Mouse (Mus musculus) MEL (cell line): ENCODE measurements at regions not wholly inside any gene's neighbourhood (a gene's known extent, or its start where the extent isn't known, plus 50 kb on each side); places are given as distances from the start of the nearest gene placed in this dataset.
"Not testable (repeated sequence)": the region's sequence is repeated elsewhere in the genome, so short reads cannot be mapped to it uniquely, and the experiment has no call there.

Source experiments
- DNase-seq: peaks from one replicate; pipeline ENCODE4 v3.0.0; 2011; ENCODE audit warnings: low read depth, low spot score
- H3K27ac ChIP-seq: 2 replicates; pipeline ENCODE4 v1.5.1; 2012; ENCODE audit warnings: low read depth, mild to moderate bottlenecking, control low read depth, low read length, moderate library complexity; ENCODE audit not compliant: control insufficient read depth
- H3K27me3 ChIP-seq, 2 experiments: fragments of 150-350 bp in 1 of 2; sonication (generic) in 1 of 2; 2 replicates each; pipeline ENCODE4 v1.6.1; 2012; ENCODE audit warnings: low read length in 2 of 2, mild to moderate bottlenecking in 2 of 2, improper control_type of control experiment in 1 of 2, moderate library complexity in 1 of 2; ENCODE audit not compliant: insufficient read depth in 2 of 2, control insufficient read depth in 1 of 2
- H3K36me3 ChIP-seq, 2 experiments: 2 replicates each; pipeline ENCODE4 v1.6.1; 2012 to 2014; ENCODE audit warnings: low read length in 2 of 2, improper control_type of control experiment in 1 of 2, inconsistent platforms in 1 of 2, mild to moderate bottlenecking in 1 of 2; ENCODE audit not compliant: insufficient read depth in 2 of 2, control insufficient read depth in 1 of 2
- H3K4me1 ChIP-seq, 2 experiments: fragments of 150-350 bp in 1 of 2; sonication (generic) in 1 of 2; 2 replicates each; pipeline ENCODE4 v1.6.1; 2012; ENCODE audit warnings: low read length in 2 of 2, improper control_type of control experiment in 1 of 2, mild to moderate bottlenecking in 1 of 2; ENCODE audit not compliant: insufficient read depth in 2 of 2, control insufficient read depth in 1 of 2
- H3K4me3 ChIP-seq, 2 experiments: fragments of 150-350 bp in 1 of 2; sonication (generic) in 1 of 2; 2 replicates each; pipeline ENCODE4 v1.5.1; 2012; ENCODE audit warnings: low read depth in 2 of 2, low read length in 2 of 2, mild to moderate bottlenecking in 2 of 2, moderate library complexity in 2 of 2, control low read depth in 1 of 2, improper control_type of control experiment in 1 of 2; ENCODE audit not compliant: control insufficient read depth in 1 of 2, insufficient read depth in 1 of 2
- H3K79me2 ChIP-seq: 2 replicates; pipeline ENCODE4 v1.6.1; 2012; ENCODE audit warnings: mild to moderate bottlenecking, low read length, moderate library complexity; ENCODE audit not compliant: control insufficient read depth, poor library complexity, insufficient read depth
- H3K9ac ChIP-seq: 2 replicates; pipeline ENCODE4 v1.6.1; 2012; ENCODE audit warnings: low read depth, mild to moderate bottlenecking, control low read depth, low read length, moderate library complexity; ENCODE audit not compliant: control insufficient read depth, poor library complexity, severe bottlenecking
- H3K9me3 ChIP-seq: fragments of 150-350 bp; sonication (generic); replicated peaks from 2 replicates; pipeline ENCODE4 v1.6.1; 2012; ENCODE audit warnings: mild to moderate bottlenecking, low read length, improper control_type of control experiment, moderate library complexity; ENCODE audit not compliant: insufficient read depth
- BHLHE40 ChIP-seq: IDR thresholded peaks from 2 replicates; pipeline ENCODE4 v1.6.1; 2012; ENCODE audit warnings: low read depth, mild to moderate bottlenecking, inconsistent platforms, low read length, improper control_type of control experiment, borderline replicate concordance
- CTCF ChIP-seq, 3 experiments: IDR thresholded peaks in 2 of 3; conservative IDR thresholded peaks in 1 of 3; 2 replicates each; pipeline ENCODE4 v1.5.1; 2011 to 2012; ENCODE audit warnings: low read length in 3 of 3, low read depth in 2 of 3, mild to moderate bottlenecking in 2 of 3, improper control_type of control experiment in 1 of 3, inconsistent platforms in 1 of 3, mixed read lengths in 1 of 3, moderate library complexity in 1 of 3; ENCODE audit not compliant: control insufficient read depth in 1 of 3, insufficient read depth in 1 of 3, poor library complexity in 1 of 3, severe bottlenecking in 1 of 3
- ELF1 ChIP-seq: IDR thresholded peaks from 2 replicates; pipeline ENCODE4 v1.6.1; 2014; ENCODE audit warnings: low read depth, mild to moderate bottlenecking, inconsistent platforms, low read length, improper control_type of control experiment, moderate library complexity
- EP300 ChIP-seq, 2 experiments: IDR thresholded peaks; 2 replicates each; pipeline ENCODE4 v1.6.1; 2011; ENCODE audit warnings: improper control_type of control experiment in 2 of 2, low read length in 2 of 2, low read depth in 1 of 2, mild to moderate bottlenecking in 1 of 2
- GATA1 ChIP-seq: IDR thresholded peaks from 2 replicates; pipeline ENCODE4 v1.6.1; 2011; ENCODE audit warnings: low read depth, low read length, improper control_type of control experiment
- HCFC1 ChIP-seq: IDR thresholded peaks from 2 replicates; pipeline ENCODE4 v1.6.1; 2012; ENCODE audit warnings: low read depth, mild to moderate bottlenecking, inconsistent platforms, low read length, improper control_type of control experiment, moderate library complexity
- JUND ChIP-seq: IDR thresholded peaks from 2 replicates; pipeline ENCODE4 v1.6.1; 2011; ENCODE audit warnings: low read depth, mild to moderate bottlenecking, improper control_type of control experiment, low read length
- MYB ChIP-seq: IDR thresholded peaks from 2 replicates; pipeline ENCODE4 v1.6.1; 2011; ENCODE audit warnings: mild to moderate bottlenecking, low read depth, low read length, improper control_type of control experiment
- MYC ChIP-seq: IDR thresholded peaks from 2 replicates; pipeline ENCODE4 v1.6.1; 2011; ENCODE audit warnings: low read depth, mild to moderate bottlenecking, low read length, improper control_type of control experiment, moderate library complexity
- NRF1 ChIP-seq: IDR thresholded peaks from 2 replicates; pipeline ENCODE4 v1.6.1; 2014; ENCODE audit warnings: low read depth, mild to moderate bottlenecking, inconsistent platforms, low read length, improper control_type of control experiment, moderate library complexity; ENCODE audit not compliant: poor library complexity, insufficient read depth, severe bottlenecking
- POLR2A ChIP-seq, 2 experiments: IDR thresholded peaks; 2 replicates each; pipeline ENCODE4 v1.6.1; 2011 to 2012; ENCODE audit warnings: low read length in 2 of 2, mild to moderate bottlenecking in 2 of 2, control low read depth in 1 of 2, improper control_type of control experiment in 1 of 2, low read depth in 1 of 2, moderate library complexity in 1 of 2; ENCODE audit not compliant: control insufficient read depth in 1 of 2, insufficient read depth in 1 of 2, poor library complexity in 1 of 2
- RCOR1 ChIP-seq: IDR thresholded peaks from 2 replicates; pipeline ENCODE4 v1.6.1; 2012; ENCODE audit warnings: low read depth, mild to moderate bottlenecking, inconsistent platforms, low read length, improper control_type of control experiment
- SMC3 ChIP-seq: IDR thresholded peaks from 2 replicates; pipeline ENCODE4 v1.6.1; 2011; ENCODE audit warnings: low read depth, low read length, improper control_type of control experiment
- TBP ChIP-seq: IDR thresholded peaks from 2 replicates; pipeline ENCODE4 v1.8.0; 2011; ENCODE audit warnings: low read depth, low read length, improper control_type of control experiment
- TCF12 ChIP-seq: IDR thresholded peaks from 2 replicates; pipeline ENCODE4 v1.6.1; 2014; ENCODE audit warnings: low read depth, mild to moderate bottlenecking, inconsistent platforms, low read length, improper control_type of control experiment, moderate library complexity
- USF2 ChIP-seq, 2 experiments: IDR thresholded peaks; 2 replicates each; pipeline ENCODE4 v1.6.1; 2011 to 2012; ENCODE audit warnings: improper control_type of control experiment in 2 of 2, low read length in 2 of 2, borderline replicate concordance in 1 of 2, inconsistent platforms in 1 of 2, low read depth in 1 of 2, mild to moderate bottlenecking in 1 of 2; ENCODE audit not compliant: insufficient read depth in 1 of 2
- ZMIZ1 ChIP-seq: IDR thresholded peaks from 2 replicates; pipeline ENCODE4 v1.6.1; 2012; ENCODE audit warnings: low read depth, mild to moderate bottlenecking, inconsistent platforms, low read length, improper control_type of control experiment, moderate library complexity
- ZNF384 ChIP-seq: IDR thresholded peaks from 2 replicates; pipeline ENCODE4 v1.6.1; 2012; ENCODE audit warnings: low read depth, mild to moderate bottlenecking, inconsistent platforms, low read length, improper control_type of control experiment

GRCm38 (mm10) chr17:60854659-60855058, 1841.5 kb upstream of the Nudt12 start (continued):
- TF ChIP-seq TBP = no peak
- TF ChIP-seq SMC3 = no peak
- no peak for TF ChIP-seq NRF1
- no peak for TF ChIP-seq HCFC1
- TF ChIP-seq CTCF (IDR thresholded peaks at IDR 0.05 in 2 of 3, conservative IDR thresholded peaks at IDR 0.05 in 1 of 3; ENCODE audit: control insufficient read depth in 1 of 3, insufficient read depth in 1 of 3, low read depth in 2 of 3, low read length in 3 of 3, poor library complexity in 1 of 3, severe bottlenecking in 1 of 3) = no peak
- no peak for TF ChIP-seq USF2 (IDR thresholded peaks at IDR 0.05; ENCODE audit: borderline replicate concordance in 1 of 2, insufficient read depth in 1 of 2, low read depth in 1 of 2, low read length in 2 of 2)
- 0 out of 2 replicates have a peak, but pooled peaks have one; percentile 36 for TF ChIP-seq MYC
- no peak for TF ChIP-seq JUND
- TF ChIP-seq ZMIZ1 = no peak
- peak; percentile 75 to 82 for TF ChIP-seq EP300 (IDR thresholded peaks at IDR 0.05; ENCODE audit: low read depth in 1 of 2, low read length in 2 of 2)
- TF ChIP-seq BHLHE40 = peak; percentile 43; the same call in 1 of the 2 replicates

- not testable (repeated sequence) for H3K9me3 ChIP-seq, H3K27ac ChIP-seq, H3K27me3 ChIP-seq, H3K9ac ChIP-seq, H3K36me3 ChIP-seq, H3K79me2 ChIP-seq, H3K4me1 ChIP-seq, H3K4me3 ChIP-seq
- TF ChIP-seq ZNF384 (peak; percentile 88), MYB (0 out of 2 replicates have a peak, but pooled peaks have one; percentile 37), RCOR1 (0 out of 2 replicates have a peak, but pooled peaks have one; percentile 56), TCF12 (peak; percentile 74), EP300 (IDR thresholded peaks at IDR 0.05; ENCODE audit: low read depth in 1 of 2, low read length in 2 of 2) (peak; percentile 83 to 86), GATA1 (0 out of 2 replicates have a peak, but pooled peaks have one; percentile 58)
- peak; percentile 68 for DNase-seq
These were observed 1825.6 kb upstream of the Nudt12 start for GRCm38 (mm10) chr17:60838794-60839193.

- H3K79me2 ChIP-seq = no peaks in the 10 kb centered on the region
- H3K27ac ChIP-seq = no peak overlapping the region
- H3K27me3 ChIP-seq = no peaks in the 10 kb centered on the region
- no peak overlapping the region for H3K4me3 ChIP-seq
- H3K9ac ChIP-seq = no peak overlapping the region
- no peaks in the 10 kb centered on the region for H3K36me3 ChIP-seq
- H3K9me3 ChIP-seq = no peaks in the 10 kb centered on the region
- TF ChIP-seq ZNF384 = no peak
- no peak for TF ChIP-seq MYB
- no peak for TF ChIP-seq HCFC1
- TF ChIP-seq POLR2A (IDR thresholded peaks at IDR 0.05; ENCODE audit: control insufficient read depth in 1 of 2, insufficient read depth in 1 of 2, low read depth in 1 of 2, low read length in 2 of 2, poor library complexity in 1 of 2) = no peak
- no peak for TF ChIP-seq JUND
- TF ChIP-seq NRF1 = no peak
- TF ChIP-seq ELF1 = no peak
- no peak for TF ChIP-seq SMC3
- no peak for TF ChIP-seq USF2 (IDR thresholded peaks at IDR 0.05; ENCODE audit: borderline replicate concordance in 1 of 2, insufficient read depth in 1 of 2, low read depth in 1 of 2, low read length in 2 of 2)
- no peak for TF ChIP-seq TCF12
- TF ChIP-seq CTCF (IDR thresholded peaks at IDR 0.05 in 2 of 3, conservative IDR thresholded peaks at IDR 0.05 in 1 of 3; ENCODE audit: control insufficient read depth in 1 of 3, insufficient read depth in 1 of 3, low read depth in 2 of 3, low read length in 3 of 3, poor library complexity in 1 of 3, severe bottlenecking in 1 of 3) = no peak
- DNase-seq = no peak
- no peaks in the 10 kb centered on the region for H3K4me1 ChIP-seq
These were observed 1819.4 kb upstream of the Nudt12 start for GRCm38 (mm10) chr17:60832531-60832930.
